Mouse (Mus musculus) retina, adult 2 months (tissue): ENCODE data around the gene Olfr64.

Experiments used
- DNase-seq: peaks from one replicate; pipeline ENCODE4 v3.0.0-alpha.2; 2012; ENCODE audit warnings: low read depth, low spot score

Olfr64 gene

GRCm38 (mm10) chr7:103894385-103894784, at the start of gene Olfr64:
Gene Olfr64 (minus strand): TSS chr7:103894485.
- DNase-seq = no peak

- peak; percentile 11 for DNase-seq
Observed at GRCm38 (mm10) chr7:103942730-103943129, 48.4 kb upstream of the Olfr64 start.

DNA sequence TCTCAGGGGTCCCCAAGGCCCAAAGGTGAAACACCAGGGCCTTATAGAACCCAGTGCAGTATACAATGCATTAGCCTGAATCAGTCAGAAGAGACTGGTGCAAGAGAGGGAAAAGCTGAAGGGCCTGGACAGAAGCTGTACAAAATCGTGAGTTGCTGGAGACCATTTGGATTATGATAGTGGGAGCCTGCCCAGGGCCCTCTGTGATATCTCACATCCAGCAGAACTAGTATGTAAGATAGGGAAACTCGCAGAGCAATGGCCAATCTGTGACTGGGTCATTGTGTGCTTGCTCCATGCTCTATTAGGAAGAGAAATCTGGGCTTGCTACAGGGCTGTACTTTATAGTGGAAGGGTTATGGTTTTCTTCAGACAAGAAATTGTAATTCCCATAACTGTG, 40.0 kb upstream of the Olfr64 start, which contains the start of gene Olfr632:
TSS of gene Olfr632 (plus strand) at position 84 of the 400 bp plus-strand sequence.
- no peak for DNase-seq

DNA sequence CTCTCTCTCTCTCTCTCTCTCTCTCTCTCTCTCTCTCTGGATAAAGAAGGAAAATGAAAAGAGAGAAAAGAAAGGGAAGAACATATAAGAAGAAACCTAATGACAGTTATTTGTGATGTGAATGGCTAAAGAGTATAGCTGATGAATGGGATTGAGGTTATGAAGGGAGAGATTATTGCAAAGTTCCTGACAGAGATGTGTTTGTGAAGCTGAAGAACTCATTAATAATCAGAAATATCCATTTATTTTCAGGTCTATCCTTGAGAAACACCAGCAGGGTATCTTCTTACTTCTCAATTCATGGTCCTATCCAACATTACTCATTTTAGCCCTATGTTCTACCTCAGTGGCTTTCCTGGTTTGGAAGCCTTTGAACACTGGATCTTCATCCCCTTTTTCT, 34.2 kb upstream of the Olfr64 start, which contains the start of gene Olfr631:
TSS of gene Olfr631 (plus strand) at position 301 of the 400 bp plus-strand sequence.
- DNase-seq = no peak

GRCm38 (mm10) chr7:103915338-103915737, 21.1 kb upstream of the Olfr64 start:
- DNase-seq = no peak

GRCm38 (mm10) chr7:103912969-103913511, 18.8 kb upstream of the Olfr64 start:
- DNase-seq = no peak

DNA sequence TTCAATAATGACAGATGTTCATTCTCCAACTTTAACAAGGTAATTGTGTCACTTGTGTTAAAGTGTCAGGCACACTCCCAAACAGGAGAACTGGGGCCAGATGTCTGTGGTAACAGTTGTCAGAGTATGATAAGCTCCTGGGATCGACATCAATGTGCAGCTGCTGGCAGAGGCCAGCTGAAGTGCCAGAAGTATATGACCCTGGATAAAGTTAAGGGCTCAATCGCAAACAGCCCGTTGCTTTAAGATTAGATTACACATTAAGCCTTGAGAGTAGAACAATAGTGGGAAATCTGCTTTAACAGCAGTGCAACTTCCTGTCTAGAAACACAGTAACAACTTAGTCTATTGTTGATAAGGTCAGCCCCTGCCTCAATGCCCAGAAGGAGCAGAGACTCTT, 15.8 kb upstream of the Olfr64 start:
- no peak for DNase-seq

- DNase-seq = no peak
Observed at GRCm38 (mm10) chr7:103903187-103903586, 8.9 kb upstream of the Olfr64 start, which contains the start of gene Olfr65. Gene Olfr65 (plus strand): TSS chr7:103903487.

GRCm38 (mm10) chr7:103886152-103886551, 8.1 kb downstream of the Olfr64 start, which contains the start of gene Olfr66:
Gene Olfr66 (minus strand): TSS chr7:103886252.
- no peak for DNase-seq

DNA sequence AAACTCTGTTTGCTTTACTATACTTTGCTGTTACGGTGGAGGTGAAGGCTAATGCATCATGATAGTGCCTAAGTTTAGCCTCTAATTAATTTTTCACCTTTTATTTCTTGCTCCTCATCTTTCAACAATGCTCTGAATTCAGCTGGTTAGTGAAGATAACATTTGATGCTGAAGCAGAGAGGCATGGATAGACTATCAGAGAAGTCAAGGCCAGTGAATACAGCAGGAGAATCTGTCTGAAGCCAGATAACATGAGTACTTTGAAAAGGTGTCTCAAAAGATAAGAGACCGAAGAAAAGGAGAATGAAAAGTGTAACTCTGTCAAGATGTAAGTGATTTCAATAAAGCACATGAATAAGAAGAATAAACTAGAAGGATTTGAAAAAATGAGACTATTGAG, 17.2 kb downstream of the Olfr64 start:
- no peak for DNase-seq

DNA sequence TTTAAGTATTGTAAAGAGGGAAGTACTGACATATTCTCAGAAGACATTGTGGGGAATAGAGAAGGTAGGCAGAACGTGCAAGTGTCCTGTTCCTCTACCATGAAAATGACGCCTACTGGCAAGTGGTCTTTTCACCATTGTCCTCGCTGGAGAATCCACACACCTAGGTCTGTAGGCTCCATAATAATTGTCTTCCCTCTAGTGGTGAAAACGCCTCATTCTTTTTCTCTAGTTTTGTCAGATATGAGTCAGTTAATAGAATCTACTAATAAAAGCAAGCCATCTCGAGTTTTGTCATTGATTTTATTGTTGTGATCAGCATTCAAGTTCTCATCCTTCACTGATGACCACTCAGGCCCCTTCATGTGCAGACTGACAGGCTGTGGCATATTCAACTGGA, 19.8 kb downstream of the Olfr64 start:
- DNase-seq = no peak

- no peak for DNase-seq
Observed at GRCm38 (mm10) chr7:103873064-103873463, 21.2 kb downstream of the Olfr64 start.

DNA sequence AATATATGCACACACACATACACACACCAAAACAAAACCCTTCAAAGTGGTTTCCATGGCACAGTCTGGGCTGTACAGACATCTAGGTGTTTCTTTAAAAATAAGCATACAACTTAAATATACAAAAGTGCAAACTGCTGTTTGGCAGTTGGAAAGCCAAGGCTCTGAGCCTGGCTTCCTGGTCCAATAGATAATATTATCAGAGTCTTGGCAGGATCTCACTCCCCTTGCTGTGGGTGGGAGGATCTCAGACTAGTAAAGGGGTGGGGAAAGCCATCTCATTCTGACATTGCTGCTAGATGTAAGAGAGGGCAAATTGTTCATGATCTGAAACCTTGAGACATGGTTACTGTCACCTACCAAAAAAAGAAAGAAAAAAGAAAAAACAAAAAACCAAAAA, 23.6 kb downstream of the Olfr64 start:
- DNase-seq = no peak

GRCm38 (mm10) chr7:103865716-103866115, 28.6 kb downstream of the Olfr64 start:
- no peak for DNase-seq

GRCm38 (mm10) chr7:103861531-103861930, 32.8 kb downstream of the Olfr64 start:
- no peak for DNase-seq

DNA sequence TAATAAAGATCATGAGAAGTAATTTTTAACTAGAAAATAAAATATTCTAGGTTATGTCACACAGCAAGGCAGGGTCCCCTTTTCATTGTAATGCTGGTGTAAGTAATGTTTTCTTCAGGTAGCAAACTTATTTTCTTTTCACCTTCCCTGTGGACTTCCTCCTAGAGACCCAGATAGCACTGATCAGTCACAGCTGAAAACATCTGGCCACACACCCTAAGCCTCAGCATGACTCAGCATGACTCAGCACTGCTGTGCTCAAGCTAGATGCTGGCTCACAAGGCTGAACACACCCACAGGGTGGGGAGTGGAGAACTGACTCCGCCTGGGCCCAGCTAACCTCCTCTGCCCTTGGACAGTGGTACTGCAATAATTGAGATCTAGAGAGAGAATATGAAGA, 33.4 kb downstream of the Olfr64 start:
- DNase-seq = no peak

DNA sequence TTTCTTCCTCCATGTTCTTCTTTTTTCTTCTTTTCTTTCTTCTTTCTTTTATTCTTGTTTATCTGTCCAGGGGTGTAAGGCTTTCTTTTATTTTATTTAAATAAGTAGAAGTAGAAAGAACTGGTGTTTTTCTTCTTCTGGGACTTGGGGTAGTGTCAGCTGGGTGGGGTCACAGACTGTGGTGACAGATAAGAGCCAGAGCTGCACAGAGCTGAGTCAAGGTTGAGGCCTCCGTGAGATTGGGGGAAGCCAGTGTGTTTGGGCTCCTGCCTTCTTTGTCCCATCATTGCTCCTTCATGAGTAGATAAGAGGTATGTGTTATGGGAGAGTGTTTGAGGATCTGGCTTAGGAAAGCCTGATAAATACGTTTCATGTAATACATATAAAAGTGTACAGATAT, 35.2 kb downstream of the Olfr64 start:
- DNase-seq = no peak

DNA sequence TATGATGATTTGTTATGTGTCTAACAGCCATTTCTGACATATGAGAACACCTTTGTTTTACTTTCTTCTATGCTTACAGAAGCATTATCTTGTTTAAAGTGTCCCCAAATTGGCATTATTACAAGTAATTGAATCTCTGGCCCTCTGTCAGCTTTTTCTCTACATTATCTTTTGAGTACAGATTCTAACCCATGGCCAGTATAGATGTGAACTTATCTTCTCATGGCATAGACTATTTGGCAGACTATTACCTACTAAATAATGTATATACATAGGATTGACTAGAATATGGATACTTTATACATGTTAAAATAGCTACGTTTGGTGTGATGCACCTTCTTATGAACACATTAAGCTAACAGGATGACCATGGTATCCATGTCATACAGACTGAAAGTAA, 39.6 kb downstream of the Olfr64 start:
- no peak for DNase-seq

DNA sequence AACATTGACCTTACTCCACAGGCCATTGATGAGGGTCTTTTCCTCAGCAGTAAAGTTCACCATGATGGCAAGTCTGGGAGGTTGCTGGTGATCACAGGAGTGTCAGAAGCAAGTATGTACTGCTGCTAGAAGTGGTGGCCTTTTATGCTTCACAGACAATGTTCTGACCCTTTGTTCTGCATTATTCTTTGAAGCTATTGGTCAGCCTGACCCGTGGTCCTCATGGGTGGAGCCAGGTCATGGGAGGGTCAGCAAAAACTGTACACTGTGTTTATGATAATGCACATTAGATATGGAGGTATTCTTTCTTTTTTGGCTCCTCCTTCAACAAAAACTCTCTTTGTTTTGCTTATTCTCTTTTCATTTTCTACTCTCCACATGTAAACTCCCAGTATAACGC, 41.2 kb downstream of the Olfr64 start, which contains the start of gene Hbb-y:
TSS of gene Hbb-y (minus strand) at position 127 of the 400 bp plus-strand sequence.
- DNase-seq = no peak

- no peak for DNase-seq
Observed at GRCm38 (mm10) chr7:103844525-103845325, 49.6 kb downstream of the Olfr64 start.

DNA sequence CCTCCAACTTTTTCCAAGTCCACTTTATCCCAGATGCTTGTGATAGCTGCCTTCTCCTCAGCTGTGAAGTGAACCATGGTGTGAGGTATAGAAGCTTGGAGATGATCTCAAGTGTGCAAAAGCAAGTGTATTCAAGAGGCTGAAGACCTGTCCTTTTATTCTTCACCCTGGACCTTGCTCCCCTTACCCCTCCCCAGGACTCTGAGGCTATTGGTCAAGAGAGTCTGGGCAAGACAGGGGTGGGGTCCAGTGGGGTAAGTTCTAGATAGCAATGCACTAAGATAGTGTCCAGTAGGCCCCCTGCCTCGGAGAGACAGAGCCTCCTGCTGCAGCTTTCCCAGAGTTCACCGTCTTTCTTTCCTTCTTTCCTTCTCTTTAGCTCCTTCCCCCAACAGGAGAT, 51.3 kb downstream of the Olfr64 start, which contains the start of gene Hbb-bh1:
TSS of gene Hbb-bh1 (minus strand) at position 131 of the 400 bp plus-strand sequence.
- DNase-seq = no peak

DNA sequence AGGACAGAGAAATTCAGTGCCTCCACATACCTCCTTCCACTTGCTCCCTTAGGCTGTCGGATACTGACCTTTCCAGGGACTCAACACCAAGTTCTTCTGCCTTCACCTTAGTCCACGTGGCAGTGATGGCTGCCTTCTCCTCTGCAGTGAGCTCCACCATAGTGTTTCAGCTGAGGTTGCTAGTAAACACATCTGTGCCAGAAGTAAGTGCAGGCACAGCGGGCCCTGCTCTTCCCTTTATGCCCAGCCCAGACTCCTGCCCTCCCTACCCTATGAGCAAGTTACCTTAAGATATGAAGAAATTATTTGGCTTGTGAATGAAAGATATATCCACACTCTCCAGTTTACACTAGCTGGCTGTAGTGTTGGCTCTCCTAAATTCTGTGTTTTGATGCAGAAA, 54.0 kb downstream of the Olfr64 start, which contains the start of gene Hbb-bh2:
TSS of gene Hbb-bh2 (minus strand) at position 253 of the 400 bp plus-strand sequence.
- DNase-seq = no peak
